Mouse (Mus musculus): ENCODE results near the gene Kremen2.

Gene Kremen2

DNA sequence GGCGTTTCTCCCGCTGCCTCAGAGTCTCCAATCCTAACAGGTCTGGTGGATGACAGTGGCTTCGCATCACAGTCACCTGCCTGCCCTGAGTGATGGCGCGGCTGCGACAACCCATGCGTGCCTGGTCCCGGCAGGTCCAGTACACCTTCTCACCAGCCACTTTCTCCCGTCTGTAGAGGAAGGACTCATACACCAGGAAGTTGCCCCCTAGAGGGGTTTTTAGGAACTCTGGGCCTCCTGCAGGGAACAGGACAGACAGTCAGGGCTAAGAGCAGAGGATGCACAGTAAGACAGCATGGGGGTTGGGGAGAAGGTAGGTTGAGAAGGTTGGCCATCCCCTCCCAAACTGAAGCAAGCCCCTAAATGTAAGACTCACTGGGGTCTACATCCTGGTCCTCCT, 14.6 kb upstream of the Kremen2 start:
- DNase-seq (ENCODE audit: low read depth, low spot score): no peak

DNA sequence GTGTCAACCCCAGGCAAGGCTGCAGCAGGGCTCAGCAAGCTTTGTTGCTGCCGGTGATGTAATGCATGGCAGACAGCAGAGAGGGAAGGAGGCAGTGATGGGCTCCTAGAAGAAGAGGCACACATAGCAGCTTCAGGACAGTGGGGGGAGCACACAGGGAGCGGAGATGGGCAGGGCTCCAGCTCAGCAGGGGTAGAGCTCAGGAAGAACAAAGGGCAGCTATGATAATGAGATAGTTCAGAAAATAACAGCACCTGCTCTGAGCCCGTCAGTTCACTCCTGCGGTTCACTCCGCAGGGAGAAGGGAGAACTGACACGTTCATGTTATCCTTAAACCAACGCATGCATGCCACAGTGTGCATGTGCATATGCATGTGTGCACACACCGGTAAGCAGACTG, 13.2 kb upstream of the Kremen2 start:
- no peak for DNase-seq (ENCODE audit: low read depth, low spot score)

DNA sequence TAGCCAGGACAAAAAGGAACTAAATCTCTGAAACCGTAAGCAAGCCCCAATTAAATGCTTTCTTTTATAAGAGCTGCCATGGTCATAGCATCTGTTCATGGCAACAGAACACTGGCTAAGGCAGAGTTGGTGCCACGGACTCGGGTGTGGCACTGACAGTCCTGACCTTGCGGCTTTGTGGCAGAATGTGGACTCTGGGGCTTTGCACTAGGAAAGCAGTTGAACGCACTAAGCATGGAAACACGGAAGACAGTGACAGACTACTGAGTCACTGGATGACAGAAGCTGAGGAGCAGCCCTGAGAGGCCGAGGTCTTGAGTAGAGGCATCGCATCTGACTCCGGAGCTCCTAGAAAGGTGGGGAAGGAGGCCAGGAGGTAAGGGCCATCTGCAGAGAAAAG, 11.9 kb upstream of the Kremen2 start:
- no peak for DNase-seq (ENCODE audit: low read depth, low spot score)

- no peak for DNase-seq (ENCODE audit: low read depth, low spot score)
These were observed 10.1 kb upstream of the Kremen2 start for GRCm38 (mm10) chr17:23755689-23756088.

- no peak for DNase-seq (ENCODE audit: low read depth, low spot score)
These were observed 4.0 kb upstream of the Kremen2 start for GRCm38 (mm10) chr17:23749400-23750191.

GRCm38 (mm10) chr17:23748631-23749391, 3.2 kb upstream of the Kremen2 start:
- peak; percentile 67 for DNase-seq (ENCODE audit: low read depth, low spot score)

GRCm38 (mm10) chr17:23748026-23748425, 2.4 kb upstream of the Kremen2 start:
- DNase-seq (ENCODE audit: low read depth, low spot score): no peak

- DNase-seq (ENCODE audit: low read depth, low spot score): no peak
These were observed 1.8 kb upstream of the Kremen2 start for GRCm38 (mm10) chr17:23747471-23747870.

DNA sequence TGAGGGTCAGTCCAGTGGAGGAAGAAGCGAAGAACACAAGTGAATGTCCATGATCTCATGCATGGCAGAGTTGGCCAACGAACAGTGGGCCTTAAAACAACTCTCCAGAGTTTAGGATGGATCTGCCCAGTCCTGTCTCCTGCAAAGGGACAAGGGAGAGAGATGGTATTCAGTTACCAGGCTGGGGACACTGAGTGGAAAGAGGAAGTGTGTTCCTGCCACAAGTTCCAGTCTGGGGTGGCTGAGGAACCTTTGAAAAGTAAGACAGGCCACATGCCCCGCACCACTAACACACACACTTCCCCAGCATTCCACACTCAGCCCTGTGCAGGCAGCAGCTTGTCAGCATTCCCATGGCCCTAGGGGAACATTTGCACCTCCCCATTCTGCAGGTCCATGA, 1.1 kb upstream of the Kremen2 start:
- DNase-seq (ENCODE audit: low read depth, low spot score): no peak

- no peak for DNase-seq (ENCODE audit: low read depth, low spot score)
These were observed 678 bp upstream of the Kremen2 start for GRCm38 (mm10) chr17:23746311-23746710.

DNA sequence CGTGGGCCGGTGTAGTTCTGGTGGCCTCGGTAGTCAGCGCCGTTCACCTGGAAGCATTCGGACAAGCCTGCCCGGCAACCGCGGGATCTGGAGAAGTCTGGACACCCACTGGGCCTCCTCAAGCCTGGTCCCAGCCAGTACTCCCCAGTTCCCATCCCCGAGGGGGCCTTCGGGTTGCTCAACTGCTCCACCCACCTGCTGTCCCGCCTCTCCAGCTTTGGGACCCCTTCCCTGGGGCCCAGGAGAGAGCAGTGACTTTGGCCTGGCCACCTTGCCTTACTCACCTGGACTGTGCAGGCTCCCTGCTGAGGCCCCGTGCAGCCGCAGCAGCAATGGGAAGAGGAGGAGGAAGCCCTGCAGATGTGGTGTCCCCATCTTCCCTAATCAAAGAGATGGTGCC, 982 bp downstream of the Kremen2 start:
- no peak for DNase-seq (ENCODE audit: low read depth, low spot score)

DNA sequence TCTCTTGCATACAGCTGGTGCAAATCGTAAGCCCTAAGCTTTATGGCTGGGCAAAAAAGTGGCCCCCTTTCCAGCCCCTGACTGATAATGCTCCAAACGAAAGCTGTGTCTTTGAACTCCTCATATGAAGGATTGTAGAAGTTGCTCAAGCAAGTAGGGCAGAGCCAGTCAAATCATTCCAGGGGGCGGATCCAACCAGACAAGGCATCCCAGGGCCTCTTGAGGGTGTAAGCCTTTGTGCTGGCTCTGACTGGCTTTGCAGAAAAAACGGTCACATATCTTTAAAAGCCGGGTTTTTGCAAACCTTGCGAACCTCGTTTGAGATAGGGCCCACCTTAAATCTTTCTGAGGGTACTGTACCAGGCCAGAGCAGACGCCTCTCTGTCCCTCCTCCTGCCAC, 1.6 kb downstream of the Kremen2 start:
- no peak for DNase-seq (ENCODE audit: low read depth, low spot score)

GRCm38 (mm10) chr17:23742941-23743340, 2.7 kb downstream of the Kremen2 start:
- no peak for DNase-seq (ENCODE audit: low read depth, low spot score)

- DNase-seq (ENCODE audit: low read depth, low spot score): no peak
These were observed 3.3 kb downstream of the Kremen2 start for GRCm38 (mm10) chr17:23742210-23742793.

DNA sequence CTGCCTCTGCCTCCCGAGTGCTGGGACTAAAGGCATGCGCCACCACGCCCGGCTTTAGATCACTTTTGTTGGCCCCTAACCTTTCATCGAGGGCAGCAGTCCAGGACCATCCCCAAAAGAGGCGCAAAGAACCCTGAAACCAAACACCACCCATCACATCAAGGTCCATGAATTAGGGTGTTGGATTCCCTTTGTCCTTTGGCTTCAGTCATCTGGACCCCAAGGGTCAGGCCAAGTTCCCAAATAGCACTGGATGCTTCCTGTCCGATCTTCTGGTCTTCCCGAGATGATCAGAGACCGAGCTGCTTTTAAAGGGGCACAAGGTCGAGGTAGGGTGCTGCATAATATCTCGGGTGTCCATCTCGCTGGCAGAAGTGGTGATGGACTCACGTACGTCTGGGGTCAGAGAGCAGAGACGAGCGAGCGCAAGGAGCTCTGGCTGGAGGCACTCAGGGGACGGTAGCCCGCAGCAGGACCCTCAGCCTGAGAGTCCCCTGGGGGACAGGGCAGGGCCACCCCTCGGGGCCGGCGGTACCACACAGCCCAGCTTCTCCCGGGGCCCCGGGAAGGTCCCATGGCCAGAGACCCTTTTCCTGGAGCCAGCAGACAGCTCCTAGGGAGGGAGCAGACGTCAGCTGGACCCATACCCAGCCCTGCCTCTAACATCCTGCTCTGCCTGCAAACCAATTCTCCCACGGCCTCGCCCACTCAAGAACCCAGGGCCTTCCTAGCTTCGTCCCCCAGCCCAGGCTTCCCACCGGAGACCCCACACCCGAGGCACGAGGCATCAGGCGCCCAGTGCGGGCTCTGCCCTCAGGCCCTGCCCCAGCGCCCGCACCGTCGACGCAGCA, 4.0 kb downstream of the Kremen2 start:
- no peak for DNase-seq (ENCODE audit: low read depth, low spot score)

DNA sequence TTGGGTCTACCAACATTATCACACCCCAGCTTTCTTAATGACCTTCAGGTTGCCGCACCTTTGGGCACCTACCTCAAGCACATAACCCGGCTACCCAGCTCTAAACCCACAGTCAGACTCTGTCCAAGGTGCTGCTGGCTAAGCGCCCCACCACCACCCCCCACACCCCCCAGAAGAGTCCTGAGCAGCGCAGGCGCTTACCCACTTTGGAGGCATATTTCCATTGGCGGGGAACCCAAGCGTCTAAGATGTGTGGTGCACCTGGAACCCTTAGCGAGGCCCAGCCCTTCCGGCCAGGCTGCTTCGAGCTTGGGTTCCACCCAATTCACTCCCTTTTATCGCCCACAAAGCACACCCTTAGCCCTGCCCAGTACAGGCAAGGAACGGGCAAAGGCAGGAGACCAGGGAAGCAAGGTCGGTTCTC, 5.0 kb downstream of the Kremen2 start, which contains the start of gene Paqr4:
Gene Paqr4, minus strand, starts transcription at position 270 of the 424 bp plus-strand sequence.
- DNase-seq (ENCODE audit: low read depth, low spot score): no peak

DNA sequence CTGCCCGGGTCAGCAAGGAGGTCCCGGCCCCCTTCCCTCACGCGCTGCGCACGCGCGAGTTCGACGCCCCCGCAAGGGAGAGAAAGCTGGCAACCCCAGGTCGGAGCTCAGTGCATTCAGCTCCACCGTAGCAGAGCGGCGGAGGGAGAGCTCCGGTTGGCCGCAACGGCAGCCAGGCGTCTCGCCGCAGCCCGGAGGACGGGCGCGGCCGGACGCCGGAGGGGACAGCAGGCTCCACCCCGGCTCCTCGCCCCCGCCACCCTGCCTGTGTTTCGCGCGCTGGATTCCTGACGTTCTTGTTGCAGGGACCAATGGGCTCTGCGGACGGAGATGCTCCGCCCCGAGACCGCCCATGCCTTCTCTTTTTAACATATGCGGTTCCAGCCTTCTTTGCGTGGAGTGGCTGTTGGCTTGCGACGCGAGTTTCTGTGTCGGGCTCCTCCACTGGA, 5.5 kb downstream of the Kremen2 start:
- peak; percentile 79 for DNase-seq (ENCODE audit: low read depth, low spot score)

- no peak for DNase-seq (ENCODE audit: low read depth, low spot score)
These were observed 6.2 kb downstream of the Kremen2 start for GRCm38 (mm10) chr17:23739202-23740135.

- no peak for DNase-seq (ENCODE audit: low read depth, low spot score)
These were observed 6.8 kb downstream of the Kremen2 start for GRCm38 (mm10) chr17:23738836-23739201.
